Mouse (Mus musculus): ENCODE results near the gene Rcn2.
"Not testable (repeated sequence)": the region's sequence is repeated elsewhere in the genome, so short reads cannot be mapped to it uniquely, and the experiment has no call there.

The Rcn2 gene

DNA sequence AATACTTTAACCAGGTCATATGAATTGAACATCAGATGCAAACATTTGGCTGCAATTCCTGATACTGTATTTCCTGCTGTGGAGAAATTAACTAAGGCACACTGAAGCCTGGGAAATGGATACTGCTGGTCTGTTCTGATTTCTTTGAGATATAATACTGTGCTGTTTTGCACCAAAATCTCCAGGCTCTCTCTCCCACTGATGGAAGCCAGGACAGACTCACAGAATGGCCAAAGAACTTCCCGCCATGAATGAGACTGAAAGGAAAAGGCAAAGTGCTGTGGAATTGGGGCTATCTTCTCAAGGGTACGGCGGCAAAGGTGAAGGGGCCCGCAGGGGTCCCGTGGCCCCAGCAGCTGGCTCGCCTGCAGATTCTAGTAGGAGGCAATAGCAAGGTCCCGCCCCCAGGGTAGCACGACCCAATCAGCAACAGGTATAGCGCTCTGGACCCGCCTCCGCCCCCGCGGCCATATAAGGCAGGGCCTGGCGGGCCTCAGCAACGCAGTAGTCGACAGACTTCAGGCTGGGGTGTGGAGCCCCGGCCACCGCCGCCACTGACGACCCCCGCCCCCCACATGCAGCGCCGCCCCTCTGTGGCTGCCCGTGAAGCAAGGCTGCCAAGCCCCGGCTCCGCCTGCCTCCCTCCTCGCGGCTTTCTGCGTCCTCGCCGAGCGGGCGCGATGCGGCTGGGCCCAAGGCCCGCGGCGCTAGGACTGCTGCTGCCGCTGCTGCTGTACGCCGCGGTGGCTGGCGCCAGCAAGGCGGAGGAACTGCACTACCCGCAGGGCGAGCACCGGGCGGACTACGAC lies at the start of gene Rcn2:
Rcn2 (plus strand) TSS at position 474 of the 809 bp plus-strand sequence.
- peak; percentile 97 for DNase-seq (ENCODE audit: low spot score)

DNA sequence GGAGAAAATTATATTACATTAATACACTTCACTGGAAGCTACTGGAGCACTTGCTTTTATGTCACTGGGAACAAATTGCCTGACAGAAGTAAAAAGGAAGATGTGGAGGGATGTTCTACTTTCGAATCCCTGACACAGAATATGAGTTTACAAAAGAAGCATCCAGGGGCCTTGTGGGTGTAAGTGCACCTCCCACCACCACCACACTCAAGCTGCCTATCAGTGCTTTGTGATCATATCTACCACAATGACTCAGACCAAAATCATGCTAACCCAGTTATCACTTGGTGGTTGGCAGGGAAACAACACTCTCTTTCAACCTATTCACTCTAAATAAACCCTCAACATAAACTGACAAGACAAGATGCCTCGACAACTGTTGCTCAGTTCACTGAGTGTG lies 37.0 kb upstream of the Rcn2 start:
- not testable (repeated sequence) for DNase-seq (ENCODE audit: low spot score)

DNA sequence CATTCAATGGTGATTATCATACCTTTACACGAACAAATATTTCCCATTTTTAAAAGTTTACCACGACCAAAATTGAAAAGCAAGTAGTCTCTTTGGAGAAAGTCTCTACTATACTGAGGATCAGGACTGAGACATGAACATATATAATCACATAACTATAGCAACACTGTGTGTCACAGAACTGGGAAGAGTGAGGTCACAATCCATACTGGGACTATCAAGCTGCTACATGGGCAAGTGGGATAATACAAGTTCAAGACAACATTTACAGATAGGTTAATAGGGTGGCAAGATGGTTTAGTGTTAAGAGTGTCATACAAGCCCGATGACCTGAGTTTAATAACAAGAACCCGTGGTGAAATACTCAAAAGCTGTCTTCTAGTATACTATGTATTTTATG lies 31.2 kb upstream of the Rcn2 start, which contains the start of gene 4930563M21Rik:
4930563M21Rik (minus strand) TSS at position 101 of the 400 bp plus-strand sequence.
- no peak for DNase-seq (ENCODE audit: low spot score)

DNA sequence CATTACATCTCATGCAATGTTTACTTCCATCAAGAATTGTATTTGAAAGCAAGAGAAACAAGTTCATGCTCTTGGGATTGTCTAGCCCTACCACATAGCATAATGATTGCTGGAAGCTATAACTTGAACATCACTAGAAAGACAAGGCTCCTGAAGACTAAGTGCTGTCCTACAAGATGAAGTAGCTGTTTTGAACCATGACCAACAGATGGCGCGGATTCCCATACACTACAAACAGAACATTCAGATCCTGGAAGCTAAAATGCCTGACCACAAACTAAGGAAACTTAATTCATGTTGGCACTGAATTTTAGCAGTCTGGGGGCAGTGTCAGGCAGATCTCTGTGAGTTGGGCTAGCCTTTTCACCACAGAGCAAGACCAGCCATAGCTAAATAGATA lies 16.9 kb upstream of the Rcn2 start:
- DNase-seq (ENCODE audit: low spot score): no peak

DNA sequence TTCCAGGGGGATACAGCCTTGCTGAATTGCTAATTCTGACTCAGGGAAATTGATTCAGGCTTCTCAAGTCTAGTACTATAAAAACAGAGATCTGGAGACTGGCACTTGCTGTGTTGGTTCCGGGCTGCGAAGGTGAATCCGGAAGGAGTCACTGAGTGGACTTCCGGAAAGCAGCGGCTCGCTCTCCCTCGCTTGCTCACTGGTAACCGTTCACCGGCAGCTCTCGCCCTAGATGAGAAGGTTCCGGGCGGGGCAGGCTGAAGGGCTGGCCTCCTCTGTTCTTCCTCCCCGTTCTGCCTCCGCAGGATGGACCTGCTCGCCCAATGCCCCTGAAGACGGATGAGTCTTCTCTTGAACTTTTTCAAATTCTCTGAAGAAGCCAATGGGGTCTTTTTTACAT lies 14.4 kb upstream of the Rcn2 start:
- DNase-seq (ENCODE audit: low spot score): no peak

DNA sequence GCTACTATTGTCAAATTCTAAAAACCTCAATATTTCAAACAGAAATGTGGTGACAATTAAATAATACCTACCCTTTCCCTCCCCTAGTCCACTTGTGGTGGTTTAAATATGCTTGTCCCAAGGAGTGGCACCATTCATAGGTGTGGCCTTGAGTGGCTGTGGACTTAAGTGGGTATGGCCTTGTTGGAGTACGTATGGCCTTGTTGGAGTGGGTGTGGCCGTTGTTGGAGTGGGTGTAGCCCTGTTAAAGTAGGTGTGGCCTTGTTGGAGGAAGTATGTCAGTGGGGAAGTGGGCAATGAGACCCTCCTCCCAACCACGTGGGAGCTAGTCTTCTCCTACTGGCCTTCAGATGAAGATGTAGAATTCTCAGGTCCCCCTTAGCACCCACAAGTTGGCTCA lies 9.4 kb upstream of the Rcn2 start:
- no peak for DNase-seq (ENCODE audit: low spot score)

DNA sequence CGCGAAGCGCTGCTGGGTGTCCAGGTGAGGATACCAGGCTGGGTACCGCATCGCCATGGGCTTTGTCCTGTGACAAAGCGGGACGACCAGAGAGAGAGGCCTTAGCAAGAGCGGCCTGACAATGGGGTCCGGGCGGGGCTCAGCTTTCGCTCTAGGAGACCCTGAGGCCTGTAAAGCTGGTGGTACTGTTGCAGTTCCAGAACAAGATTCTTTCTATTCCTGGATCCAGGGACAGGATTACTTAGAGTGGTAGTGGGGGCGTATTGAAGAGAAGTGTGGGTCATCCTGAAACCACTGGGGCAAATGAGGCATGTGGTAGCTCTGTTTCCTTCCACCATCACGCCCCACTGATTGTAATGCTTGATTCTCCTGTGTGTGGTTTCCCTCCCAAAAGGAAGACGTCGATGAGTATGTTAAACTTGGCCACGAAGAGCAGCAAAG lies 556 bp downstream of the Rcn2 start:
- peak; percentile 10 for DNase-seq (ENCODE audit: low spot score)

DNA sequence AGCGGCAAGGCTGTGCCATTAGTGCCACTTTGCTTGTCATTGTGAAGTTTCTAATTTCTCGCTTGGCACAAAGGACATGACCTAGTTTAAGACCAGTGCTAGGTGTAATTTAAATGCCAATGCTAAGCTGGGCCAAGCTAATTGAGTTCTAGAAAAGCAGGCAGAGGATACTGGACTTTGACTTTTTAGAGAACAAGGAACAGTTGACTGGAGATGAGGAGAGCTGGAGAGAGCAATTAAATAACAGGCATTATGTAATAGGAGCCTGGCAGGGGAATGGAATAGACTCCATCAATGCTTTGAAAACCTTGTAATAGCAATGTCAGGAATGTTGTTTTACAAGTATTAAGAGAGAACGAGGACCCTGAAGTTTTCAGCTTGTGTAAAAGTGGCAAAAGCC lies 12.2 kb downstream of the Rcn2 start:
- no peak for DNase-seq (ENCODE audit: low spot score)

DNA sequence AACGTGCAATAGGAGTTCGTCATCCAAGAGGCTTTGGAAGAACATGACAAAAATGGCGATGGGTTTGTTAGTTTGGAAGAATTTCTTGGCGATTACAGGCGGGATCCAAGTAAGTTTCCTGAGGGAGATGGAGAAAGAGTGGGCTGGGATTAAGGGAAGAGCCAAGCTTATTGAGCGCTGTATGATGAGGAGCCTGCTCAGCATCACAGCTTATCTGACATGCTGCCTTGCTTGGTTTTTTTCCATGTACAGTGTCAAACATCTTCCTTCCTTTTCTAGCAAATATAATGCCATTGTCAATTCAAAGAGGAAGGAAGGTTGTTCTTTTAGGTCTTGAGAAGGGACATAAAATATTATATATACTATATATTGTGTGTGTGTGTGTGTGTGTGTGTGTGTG lies 14.5 kb downstream of the Rcn2 start:
- no peak for DNase-seq (ENCODE audit: low spot score)

DNA sequence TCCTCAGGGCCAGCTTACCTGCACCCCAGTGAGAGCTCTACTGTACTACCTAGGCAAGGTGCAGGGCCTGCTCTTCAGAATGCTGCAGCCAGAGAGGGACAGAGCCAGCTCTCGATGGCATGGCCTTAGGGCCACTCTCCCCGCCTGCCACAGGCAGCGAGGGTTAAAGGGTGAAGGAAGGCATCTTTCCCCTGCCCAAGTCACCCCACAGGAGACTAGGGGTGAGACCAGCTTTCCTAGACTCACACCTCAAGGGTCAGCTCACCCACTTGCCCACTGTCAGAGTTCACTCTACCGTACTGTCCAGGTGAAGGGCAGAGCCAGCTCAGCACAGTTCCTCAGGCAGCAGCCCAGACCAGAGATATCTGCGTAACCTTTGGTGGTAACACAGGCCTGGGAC lies 20.7 kb downstream of the Rcn2 start:
- DNase-seq (ENCODE audit: low spot score): no peak

DNA sequence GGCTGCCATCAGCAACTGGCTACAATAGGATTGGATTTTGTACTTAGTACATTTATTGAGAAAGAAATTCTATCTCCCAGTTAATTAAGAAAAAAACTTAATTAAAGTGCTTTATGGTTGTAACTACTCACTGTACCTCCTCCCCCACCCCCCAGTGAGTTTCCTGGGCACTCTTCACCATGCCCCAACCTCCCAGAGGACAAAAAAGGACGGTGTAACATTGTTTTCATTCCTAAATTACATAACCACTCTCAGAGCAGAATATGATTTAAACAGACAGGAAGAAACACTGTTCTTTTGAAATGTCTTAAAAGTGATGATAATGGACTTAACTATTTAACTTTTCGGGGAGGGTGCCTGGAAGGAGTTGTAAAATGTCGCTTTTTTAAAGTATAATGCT lies 23.4 kb downstream of the Rcn2 start:
- no peak for DNase-seq (ENCODE audit: low spot score)

DNA sequence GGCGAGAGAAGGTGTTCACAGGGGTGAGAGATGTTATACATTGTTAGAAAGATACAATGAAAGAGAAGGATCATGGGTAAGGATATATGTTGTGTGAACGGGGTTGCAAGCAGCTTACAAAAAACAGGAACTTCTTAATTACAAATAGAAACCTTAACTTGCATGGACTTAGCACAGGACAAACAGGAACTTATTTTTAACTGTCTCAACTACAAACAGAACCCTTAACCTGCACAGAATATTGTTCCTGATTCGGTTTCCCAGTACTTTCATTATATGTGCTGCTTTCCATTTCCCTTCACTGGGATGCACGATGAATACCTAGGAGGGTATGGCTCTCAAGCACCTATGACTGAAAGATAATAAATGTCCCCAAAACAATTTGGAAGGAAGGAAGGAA lies 26.3 kb downstream of the Rcn2 start:
- DNase-seq (ENCODE audit: low spot score): no peak

DNA sequence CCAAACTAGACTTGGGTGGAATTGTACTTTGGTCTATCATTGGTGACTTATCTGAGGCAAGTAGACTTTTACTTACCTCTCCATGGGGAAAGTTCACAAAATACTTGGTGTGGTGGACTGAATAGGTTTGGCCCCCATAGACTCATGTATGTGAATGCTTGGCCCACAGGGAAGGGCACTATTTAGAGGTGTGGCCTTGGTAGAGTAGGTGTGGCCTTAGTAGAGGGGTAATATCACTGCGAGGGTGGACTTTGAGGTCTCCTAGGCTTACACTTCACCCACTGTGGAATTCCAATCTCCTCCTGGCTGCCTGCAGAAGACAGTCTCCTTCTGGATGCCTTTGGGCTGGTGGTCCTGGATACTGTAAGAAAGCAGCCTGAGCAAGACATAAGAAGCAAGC lies 27.0 kb downstream of the Rcn2 start:
- DNase-seq (ENCODE audit: low spot score): no peak

DNA sequence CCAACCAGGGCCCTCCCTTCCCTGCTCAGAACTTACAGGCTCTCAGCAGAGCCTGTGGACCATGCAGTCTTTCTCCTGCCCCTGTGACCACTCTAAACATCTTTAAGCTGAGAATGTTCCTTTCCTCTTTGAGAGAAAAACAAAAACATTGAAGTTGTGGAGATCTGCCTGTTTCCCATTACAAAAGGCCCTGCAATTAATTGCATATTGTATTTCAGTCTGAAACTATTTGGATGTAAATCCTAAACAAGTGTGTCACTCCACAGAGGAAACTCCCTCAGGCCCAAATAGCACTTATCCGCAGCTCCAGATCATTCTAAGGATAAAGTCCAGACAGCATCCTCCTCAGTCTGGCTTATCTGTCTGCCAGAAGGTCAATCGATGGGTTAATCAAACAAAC lies 31.2 kb downstream of the Rcn2 start:
- DNase-seq (ENCODE audit: low spot score): no peak

DNA sequence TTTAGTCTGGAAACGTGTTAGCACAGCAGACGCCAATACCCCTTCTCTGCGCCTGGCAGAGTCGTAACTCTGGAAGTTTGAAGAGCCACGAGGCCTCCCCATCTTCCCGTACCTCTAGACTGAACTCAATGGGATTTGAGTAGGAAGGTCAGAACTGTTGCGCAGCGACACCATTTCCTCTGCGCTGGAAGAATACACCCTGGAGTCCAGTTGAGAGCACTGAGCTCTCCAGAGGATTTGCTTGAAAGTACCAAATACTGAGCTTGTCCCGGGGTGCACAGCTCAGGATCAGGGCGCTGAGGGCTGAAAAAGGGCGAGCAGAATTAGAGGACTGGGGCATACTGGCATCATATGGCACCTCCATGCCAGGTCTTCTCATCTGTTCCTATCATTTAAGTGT lies 33.2 kb downstream of the Rcn2 start:
- DNase-seq (ENCODE audit: low spot score): no peak

DNA sequence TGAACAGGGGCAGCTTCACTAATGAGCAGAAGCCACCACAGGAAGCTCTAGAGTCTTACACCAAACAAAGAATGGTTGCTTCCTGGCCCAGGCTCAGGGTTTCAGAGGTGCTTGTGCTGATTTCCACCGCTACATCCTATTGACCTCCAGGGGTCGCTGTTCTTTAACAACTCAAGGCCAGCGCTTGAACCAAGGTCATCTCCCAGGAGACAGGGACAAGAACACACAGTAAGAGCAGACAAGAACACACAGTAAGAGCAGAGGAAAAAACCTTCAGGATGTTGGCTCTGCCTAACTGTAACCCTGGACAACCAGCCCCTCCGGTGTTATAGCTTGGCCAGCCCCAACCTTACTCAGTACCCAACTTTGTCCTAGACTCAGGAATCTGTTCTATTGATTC lies 33.6 kb downstream of the Rcn2 start:
- DNase-seq (ENCODE audit: low spot score): peak; percentile 51

DNA sequence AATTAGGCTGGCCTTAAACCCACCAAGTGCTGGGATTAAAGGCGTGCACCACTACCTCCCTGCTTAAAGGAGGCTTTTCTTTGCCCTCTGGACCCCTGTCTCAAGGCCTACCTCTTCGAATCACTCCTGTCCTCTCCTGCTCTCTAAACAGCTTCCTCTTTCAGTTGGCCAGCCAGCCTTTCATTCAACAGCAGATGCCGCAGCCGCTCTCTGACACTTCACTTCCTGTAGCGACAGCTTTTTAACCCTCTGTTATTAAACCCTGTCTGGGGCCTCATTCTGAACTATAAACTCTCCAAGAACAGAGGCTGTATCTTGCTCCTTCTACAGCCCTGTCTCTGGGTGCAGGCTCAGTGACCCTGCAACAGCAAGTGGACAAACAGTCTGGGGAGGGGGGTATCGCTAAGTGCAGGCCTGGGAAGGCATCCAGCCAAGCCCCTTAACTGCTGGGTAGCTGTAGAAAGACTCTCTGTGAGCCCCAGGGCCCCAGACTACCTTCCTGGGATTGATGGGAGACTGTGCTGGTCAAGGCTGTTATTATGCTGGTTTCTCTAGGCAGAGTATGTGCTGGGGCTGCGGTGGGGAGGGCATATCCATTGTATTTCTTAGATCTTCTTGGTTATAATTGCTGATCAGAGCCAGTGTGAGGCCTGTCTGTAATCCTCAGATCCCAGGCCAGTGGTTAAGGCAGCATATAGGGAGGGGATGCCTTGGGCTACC lies 34.4 kb downstream of the Rcn2 start:
- DNase-seq (ENCODE audit: low spot score): no peak

DNA sequence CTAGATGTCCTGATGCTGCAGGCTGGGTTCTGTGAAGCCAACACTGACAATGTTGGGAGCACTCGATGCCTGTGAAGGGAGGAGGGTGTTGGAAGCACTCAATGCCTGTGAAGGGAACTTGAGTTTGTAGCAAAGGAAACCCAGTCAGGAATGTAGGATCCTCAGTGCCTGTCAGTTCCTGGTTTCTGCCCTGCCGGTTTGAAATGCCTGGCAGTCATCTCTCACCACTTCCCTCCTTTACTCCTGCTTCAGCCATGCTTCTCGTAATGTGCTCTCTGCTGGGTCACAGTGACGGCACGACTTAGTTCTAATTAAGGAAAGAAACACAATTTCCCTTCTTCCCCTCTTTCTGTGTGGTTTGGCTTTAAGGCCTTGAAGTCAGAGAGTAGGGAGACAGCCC lies 37.9 kb downstream of the Rcn2 start:
- no peak for DNase-seq (ENCODE audit: low spot score)

DNA sequence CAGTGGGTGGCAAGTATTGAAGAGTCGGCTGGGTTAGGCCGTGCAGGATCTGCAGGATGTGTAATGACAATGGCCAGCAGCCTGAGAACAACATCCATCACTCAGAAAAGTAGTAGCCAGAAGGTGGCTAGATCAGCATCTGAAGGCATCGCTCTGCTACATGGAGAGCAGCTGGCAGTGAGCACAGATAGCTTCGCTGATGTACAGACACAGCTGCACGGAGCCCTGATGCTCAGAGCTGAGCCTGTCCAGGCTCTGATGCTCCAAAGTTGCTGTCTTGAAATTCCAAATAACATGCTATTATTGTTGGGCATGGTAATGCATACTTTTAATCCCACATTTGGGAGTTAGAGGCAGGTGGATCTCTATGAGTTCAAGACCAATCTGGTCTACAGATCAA lies 44.9 kb downstream of the Rcn2 start:
- no peak for DNase-seq (ENCODE audit: low spot score)

DNA sequence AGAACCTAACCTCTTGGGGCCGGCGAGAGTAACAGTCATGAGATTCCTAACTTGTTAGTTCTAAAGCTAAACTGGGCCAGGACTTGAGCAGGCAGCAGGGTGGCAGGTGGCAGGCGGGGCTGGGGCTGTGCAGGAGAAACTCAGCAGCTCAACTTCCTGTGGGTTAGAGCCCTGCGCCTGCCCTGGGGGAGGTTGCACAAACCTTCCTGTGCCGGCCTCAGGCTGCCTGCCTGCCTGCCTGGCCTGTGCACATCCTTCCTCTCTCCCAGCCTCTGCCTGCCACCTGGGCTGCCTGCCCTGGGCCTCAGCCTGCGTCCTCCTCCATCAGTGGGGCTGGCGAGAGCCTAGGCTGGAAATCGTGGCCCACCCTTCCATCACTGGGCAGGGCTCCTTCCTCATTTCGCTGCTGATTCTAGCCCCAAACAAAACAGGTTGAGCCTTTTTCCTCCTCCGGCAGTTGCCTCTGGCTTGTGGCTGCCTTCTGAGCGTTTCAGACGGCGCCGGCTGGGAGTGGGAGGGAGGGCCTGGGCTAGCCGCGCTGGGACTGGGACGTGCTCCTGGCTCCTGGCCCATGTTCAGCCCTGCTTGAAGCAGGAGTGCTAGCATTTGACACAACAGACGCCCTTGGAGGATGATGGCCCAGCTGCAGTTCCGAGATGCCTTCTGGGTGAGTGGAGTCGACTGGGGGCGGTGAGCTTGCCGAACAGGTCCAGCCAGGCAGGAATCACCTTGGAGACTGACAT lies 48.3 kb downstream of the Rcn2 start, which contains the start of gene Pstpip1:
Pstpip1 (plus strand) TSS at position 185 of the 743 bp plus-strand sequence.
- DNase-seq (ENCODE audit: low spot score): no peak

DNA sequence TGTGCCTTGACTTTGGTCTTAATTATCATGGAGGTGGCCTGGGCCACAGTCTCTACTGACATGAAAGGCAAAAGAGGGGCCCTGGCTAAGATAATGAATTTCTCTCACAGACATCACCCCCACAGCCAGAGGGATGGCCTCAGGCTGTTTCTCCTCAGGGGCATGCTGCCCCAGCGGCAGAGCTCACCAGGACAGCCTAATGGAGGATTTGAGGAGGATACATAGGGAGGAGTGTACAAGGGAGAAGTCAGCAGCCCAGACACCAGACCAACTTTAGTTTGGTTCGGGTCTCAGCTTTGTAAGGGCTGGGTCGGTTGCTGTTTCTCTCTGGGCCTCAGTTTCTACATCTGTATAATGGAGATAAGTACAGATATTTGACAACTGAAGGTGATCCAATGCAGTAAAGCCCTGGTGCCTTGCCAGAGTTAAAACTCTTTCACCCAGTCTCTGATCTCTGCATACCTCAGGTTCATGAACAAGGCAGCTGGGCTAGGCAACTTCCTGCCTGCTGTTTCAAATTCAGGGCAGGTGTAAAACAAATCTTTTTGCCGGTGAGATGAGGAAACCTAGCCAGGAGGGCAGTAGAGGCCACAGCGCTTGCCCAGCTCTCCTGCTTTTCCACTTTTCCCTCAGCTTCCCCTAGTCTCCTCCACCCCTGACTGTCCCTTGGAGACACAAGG lies 49.0 kb downstream of the Rcn2 start:
- DNase-seq (ENCODE audit: low spot score): no peak

DNA sequence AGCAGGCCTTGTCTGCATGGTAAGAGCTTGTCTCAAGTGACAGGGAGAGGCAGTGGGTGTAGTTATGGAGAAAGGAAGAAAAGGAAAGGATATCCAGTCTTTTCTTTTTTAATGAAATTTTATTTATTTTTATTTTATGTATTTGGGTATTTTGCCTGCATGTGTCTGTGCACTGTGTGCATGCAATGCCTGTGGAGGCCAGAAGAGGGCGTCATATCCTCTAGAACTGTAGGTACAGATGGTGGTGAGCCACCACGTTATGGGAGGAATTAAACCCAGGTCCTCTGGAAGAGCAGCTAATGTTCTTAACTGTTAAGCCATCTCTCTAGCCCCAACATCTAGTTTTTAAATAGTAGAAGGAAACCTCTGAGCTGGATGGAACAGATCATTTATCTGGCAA lies 50.5 kb downstream of the Rcn2 start:
- no peak for DNase-seq (ENCODE audit: low spot score)

All from layer of hippocampus, adult 9-10 months (tissue).